Mouse (Mus musculus) embryonic facial prominence, embryonic 13.5 days (tissue): Measurements from ENCODE around the gene Usf1. TPM values are rescaled to one million over a fixed set of nuclear protein-coding genes. Genes with fewer than 3 reads are reported as not detected.

Source experiments
- ATAC-seq: fragments of 200-750 bp; cut with Nextera tagmentation; 2 replicates; pipeline ENCODE4 v1.8.0; 2017; ENCODE audit warnings: low read depth; ENCODE audit not compliant: insufficient number of reproducible peaks, insufficient read depth, low FRiP score, low TSS enrichment
- H3K27ac ChIP-seq: fragments of 300-500 bp; sonication (generic); 2 replicates; pipeline ENCODE4 v1.5.1; 2015; ENCODE audit warnings: moderate library complexity, mild to moderate bottlenecking, inconsistent platforms
- H3K27me3 ChIP-seq: fragments of 300-500 bp; sonication (generic); 2 replicates; pipeline ENCODE4 v1.6.1; 2015; ENCODE audit warnings: mild to moderate bottlenecking, inconsistent platforms
- H3K36me3 ChIP-seq: fragments of 300-500 bp; sonication (generic); 2 replicates; pipeline ENCODE4 v1.6.1; 2015; ENCODE audit warnings: mild to moderate bottlenecking, inconsistent platforms
- H3K4me1 ChIP-seq: fragments of 300-500 bp; sonication (generic); 2 replicates; pipeline ENCODE4 v1.6.1; 2015; ENCODE audit warnings: inconsistent platforms
- H3K4me2 ChIP-seq: fragments of 300-500 bp; sonication (generic); 2 replicates; pipeline ENCODE4 v1.6.1; 2015; ENCODE audit warnings: moderate library complexity, mild to moderate bottlenecking, inconsistent platforms
- H3K4me3 ChIP-seq: fragments of 300-500 bp; sonication (generic); 2 replicates; pipeline ENCODE4 v1.5.1; 2015; ENCODE audit warnings: mild to moderate bottlenecking, inconsistent platforms
- H3K9ac ChIP-seq: fragments of 300-500 bp; sonication (generic); 2 replicates; pipeline ENCODE4 v1.6.1; 2015; ENCODE audit warnings: mild to moderate bottlenecking, inconsistent platforms
- H3K9me3 ChIP-seq: fragments of 300-500 bp; sonication (generic); 2 replicates; pipeline ENCODE4 v1.6.1; 2016; ENCODE audit warnings: inconsistent platforms
- WGBS: fragments of 180-500 bp; shearing (Covaris S2); methylation state at CpG from one replicate; pipeline ENCODE4 v1.1.7; 2015; ENCODE audit warnings: mixed read lengths; 5-methylcytosine and 5-hydroxymethylcytosine counted together
- polyA plus RNA-seq: library from polyadenylated mRNA; unstranded; fragments of >200 nt; fragmentation: Nextera tagmentation; extraction: Ambion mirVana; gene quantifications from 2 replicates; pipeline ENCODE4 v1.2.1, GENCODE M21; 2015

Gene Usf1
- polyA plus RNA-seq, 1 experiment from 2014 or later, result 108 TPM

DNA sequence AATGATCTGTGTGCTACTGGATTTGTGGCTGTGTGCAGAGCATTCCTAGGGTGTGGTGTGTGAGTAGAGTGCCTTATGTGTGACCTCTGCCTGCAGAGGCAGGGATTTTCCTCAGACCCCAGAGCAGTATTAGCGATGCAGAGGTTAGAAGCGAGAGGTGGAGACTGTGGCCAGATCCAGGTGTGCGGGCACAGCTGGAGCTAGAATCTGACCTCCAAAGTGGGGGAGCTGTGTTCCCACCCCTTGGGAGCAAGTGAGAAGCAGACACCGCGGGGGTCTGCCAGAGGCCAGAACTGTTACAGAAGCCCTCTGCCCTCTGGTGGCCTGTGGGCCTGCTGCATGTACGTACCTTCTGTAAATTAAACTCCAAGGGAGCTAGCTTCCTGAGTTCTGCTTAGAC, 24.0 kb upstream of the Usf1 start:
- no peak overlapping the region for H3K4me3 ChIP-seq
- WGBS, result 13% methylated on average over 6 of the region's 6 CpGs
- no peaks in the 10 kb centered on the region for H3K9me3 ChIP-seq
- H3K27ac ChIP-seq, result no peak overlapping the region
- H3K9ac ChIP-seq, result no peak overlapping the region
- no peaks in the 10 kb centered on the region for H3K27me3 ChIP-seq
- peaks cover 4% of the 10 kb centered on the region; the same call in 1 of the 2 replicates for H3K4me1 ChIP-seq
- H3K4me2 ChIP-seq, result no peak overlapping the region
- no peaks in the 10 kb centered on the region for H3K36me3 ChIP-seq
- no peak for ATAC-seq

DNA sequence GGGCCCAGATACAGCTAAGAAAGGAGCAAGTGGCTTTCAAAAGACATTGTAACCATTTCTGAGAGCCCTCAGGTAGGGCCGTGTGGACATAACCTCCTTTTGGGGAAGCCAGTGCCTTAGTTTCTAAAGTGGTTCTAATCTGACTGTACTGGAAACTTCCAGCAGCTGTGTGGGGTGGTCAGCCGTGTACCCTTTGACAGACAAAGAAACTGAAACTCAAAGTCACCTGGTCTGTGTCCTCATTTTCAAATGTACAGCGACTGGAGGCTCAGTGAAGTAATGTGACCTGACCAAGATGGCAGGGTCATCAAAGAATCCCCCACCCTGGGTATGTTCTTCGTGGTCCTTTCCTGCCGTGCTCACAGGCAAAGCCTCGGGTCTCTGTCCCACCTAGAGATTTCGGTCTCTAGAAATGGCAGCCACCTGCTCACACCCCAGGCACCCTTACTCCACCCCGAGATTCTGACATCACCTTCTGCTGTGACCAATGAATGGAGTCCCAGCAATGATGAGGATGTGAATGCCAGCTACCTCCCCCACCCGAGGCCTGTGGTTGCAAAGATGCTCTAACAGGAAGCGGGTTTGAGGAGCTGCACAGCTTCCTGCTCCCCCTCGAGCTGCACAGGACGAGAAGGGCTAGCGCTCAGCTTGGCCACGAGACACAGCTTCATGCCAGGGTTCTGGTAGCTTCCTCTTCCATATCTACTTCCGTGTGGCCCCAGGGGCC, 22.6 kb upstream of the Usf1 start, which contains the start of gene Arhgap30:
TSS of gene Arhgap30 (plus strand) at position 579 of the 727 bp plus-strand sequence.
- Histone ChIP-seq H3K4me2 (no peak within 1 kb of the TSS), H3K27ac (no peak within 1 kb of the TSS), H3K9ac (no peak within 1 kb of the TSS), H3K4me3 (no peak within 1 kb of the TSS), H3K36me3 (no peaks in the 10 kb centered on the region), H3K4me1 (peaks cover 4% of the 10 kb centered on the region; the same call in 1 of the 2 replicates), H3K27me3 (no peaks in the 10 kb centered on the region), H3K9me3 (no peaks in the 10 kb centered on the region)
- no peak for ATAC-seq
- WGBS, result 80% methylated on average over 15 of the region's 15 CpGs

DNA sequence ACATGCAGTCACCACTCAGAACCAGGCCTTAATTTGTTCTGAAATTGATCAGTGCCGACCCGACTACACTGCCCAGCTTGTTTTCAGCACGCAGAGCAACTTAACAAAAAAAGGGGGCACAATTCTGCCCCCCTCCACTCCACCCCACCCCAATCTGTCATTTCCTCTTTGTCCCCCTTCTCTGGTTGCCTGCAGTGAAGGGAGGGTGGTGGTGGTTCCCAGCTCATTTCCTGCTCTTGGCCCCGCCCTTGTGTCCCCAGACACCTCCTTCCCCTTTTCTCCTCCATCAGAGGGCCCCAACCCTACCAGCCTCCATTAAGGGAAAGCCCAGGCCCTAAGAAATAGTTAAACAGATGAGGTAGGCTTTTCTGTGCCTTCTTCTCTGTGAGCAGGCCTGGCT, 21.0 kb upstream of the Usf1 start:
- Histone ChIP-seq H3K4me2 (no peak overlapping the region), H3K36me3 (no peaks in the 10 kb centered on the region), H3K9ac (no peak overlapping the region), H3K4me3 (no peak overlapping the region), H3K4me1 (0 out of 2 replicates have a peak, but pooled peaks cover 4% of the 10 kb centered on the region), H3K27me3 (no peaks in the 10 kb centered on the region), H3K27ac (no peak overlapping the region), H3K9me3 (no peaks in the 10 kb centered on the region)
- WGBS, result 74% methylated on average over 4 of the region's 4 CpGs
- no peak for ATAC-seq

DNA sequence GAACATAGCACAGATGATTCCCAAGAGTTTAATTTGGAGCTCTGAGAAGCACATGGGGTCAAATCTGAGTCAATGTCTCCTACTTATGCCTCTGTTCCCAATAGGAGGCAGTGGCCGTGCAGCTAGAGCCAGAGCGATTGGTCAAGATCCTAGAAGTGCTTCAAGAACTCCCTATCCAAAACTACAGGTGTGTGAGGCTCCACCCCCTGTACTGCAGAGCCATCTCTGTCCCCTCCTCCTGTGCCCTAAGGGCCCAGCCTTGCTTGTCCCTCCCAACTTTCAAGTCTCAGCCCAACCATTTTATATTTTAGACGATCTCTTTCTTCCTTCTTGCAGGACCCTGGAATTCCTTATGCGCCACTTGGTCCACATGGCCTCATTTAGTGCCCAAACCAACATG, 9.3 kb upstream of the Usf1 start:
- 70% methylated on average over 4 of the region's 4 CpGs for WGBS
- H3K4me1 ChIP-seq, result no peaks in the 10 kb centered on the region

DNA sequence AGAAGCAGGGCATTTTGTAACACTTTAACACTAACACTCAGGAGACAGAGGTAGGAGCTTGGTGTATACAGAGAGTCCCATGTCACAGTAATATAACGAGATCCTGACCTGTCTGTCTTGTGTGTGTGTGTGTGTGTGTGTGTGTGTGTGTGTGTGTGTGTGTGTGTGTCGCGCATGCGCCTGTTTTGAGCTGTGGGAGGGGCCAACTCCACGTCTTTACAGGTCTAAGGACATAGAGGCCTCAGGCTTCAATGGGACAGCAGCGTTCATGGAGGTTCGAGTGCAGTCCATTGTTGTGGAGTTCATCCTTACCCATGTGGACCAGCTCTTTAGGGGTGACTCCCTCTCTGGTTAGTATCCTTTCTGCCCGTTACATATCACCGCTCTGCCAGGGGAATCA, 8.1 kb upstream of the Usf1 start:
- no peaks in the 10 kb centered on the region for H3K36me3 ChIP-seq
- no peak overlapping the region for H3K4me3 ChIP-seq
- no peak overlapping the region for H3K9ac ChIP-seq
- peaks cover 14% of the 10 kb centered on the region for H3K27me3 ChIP-seq
- H3K4me2 ChIP-seq, result no peak overlapping the region
- ATAC-seq, result no peak
- no peaks in the 10 kb centered on the region for H3K4me1 ChIP-seq
- no peaks in the 10 kb centered on the region for H3K9me3 ChIP-seq
- no peak overlapping the region for H3K27ac ChIP-seq
- 68% methylated on average over 9 of the region's 9 CpGs for WGBS

More for the DNA sequence above, 9.3 kb upstream of the Usf1 start:
- H3K27me3 ChIP-seq, result 0 out of 2 replicates have a peak, but pooled peaks cover 3% of the 10 kb centered on the region
- H3K4me2 ChIP-seq, result no peak overlapping the region
- no peak for ATAC-seq
- no peaks in the 10 kb centered on the region for H3K9me3 ChIP-seq
- H3K9ac ChIP-seq, result no peak overlapping the region
- no peak overlapping the region for H3K27ac ChIP-seq
- H3K4me3 ChIP-seq, result no peak overlapping the region
- no peaks in the 10 kb centered on the region for H3K36me3 ChIP-seq

- WGBS, result 80% methylated on average over 5 of the region's 5 CpGs
These were observed 3.9 kb upstream of the Usf1 start for GRCm38 (mm10) chr1:171407263-171407662.

DNA sequence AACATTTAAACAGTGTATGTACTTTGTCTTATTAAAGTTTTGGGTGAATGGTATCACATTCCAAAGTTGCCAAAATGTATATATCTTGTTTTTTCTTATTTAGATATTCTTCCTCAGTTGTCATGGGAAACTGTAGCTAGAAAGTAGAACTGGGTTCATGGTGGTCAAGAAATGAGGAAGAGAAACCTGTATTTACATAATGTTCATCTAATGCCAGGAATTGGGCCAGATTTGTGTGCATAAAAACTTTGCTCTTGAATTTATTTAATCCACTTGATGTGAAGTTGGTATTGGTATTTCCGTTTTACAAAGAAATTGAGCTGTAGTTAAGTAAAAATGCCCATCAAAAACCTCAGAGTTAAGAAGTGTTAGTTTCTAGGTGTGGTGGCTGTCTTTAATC, 882 bp upstream of the Usf1 start:
- H3K27ac ChIP-seq, result no peak overlapping the region; the same call in 1 of the 2 replicates
- no peak overlapping the region for H3K9ac ChIP-seq
- H3K4me1 ChIP-seq, result peaks cover 20% of the 10 kb centered on the region
- 85% methylated on average over 1 of the region's 1 CpGs for WGBS
- no peak for ATAC-seq
- H3K4me2 ChIP-seq, result no peak overlapping the region
- H3K36me3 ChIP-seq, result peaks cover 6% of the 10 kb centered on the region
- H3K9me3 ChIP-seq, result no peaks in the 10 kb centered on the region
- peaks cover 26% of the 10 kb centered on the region for H3K27me3 ChIP-seq
- H3K4me3 ChIP-seq, result peak overlapping the region; percentile 89; the same call in 1 of the 2 replicates

More at GRCm38 (mm10) chr1:171407263-171407662, 3.9 kb upstream of the Usf1 start:
- no peak for ATAC-seq
- Histone ChIP-seq H3K4me2 (no peak overlapping the region), H3K4me1 (no peaks in the 10 kb centered on the region), H3K9me3 (no peaks in the 10 kb centered on the region), H3K36me3 (no peaks in the 10 kb centered on the region), H3K4me3 (no peak overlapping the region), H3K27ac (no peak overlapping the region), H3K27me3 (peaks cover 26% of the 10 kb centered on the region), H3K9ac (no peak overlapping the region)

GRCm38 (mm10) chr1:171411492-171411941, 404 bp downstream of the Usf1 start:
- peak overlapping the region; percentile 94 for H3K9ac ChIP-seq
- 1% methylated on average over 23 of the region's 39 CpGs for WGBS
- H3K27me3 ChIP-seq, result peaks cover 24% of the 10 kb centered on the region

GRCm38 (mm10) chr1:171412001-171412441, 908 bp downstream of the Usf1 start:
- peaks cover 23% of the 10 kb centered on the region for H3K36me3 ChIP-seq
- H3K9me3 ChIP-seq, result no peaks in the 10 kb centered on the region
- peak overlapping the region; percentile 95 for H3K27ac ChIP-seq
- 1% methylated on average over 20 of the region's 20 CpGs for WGBS
- H3K4me1 ChIP-seq, result peaks cover 20% of the 10 kb centered on the region
- peak overlapping the region; percentile 71 for H3K4me2 ChIP-seq
- peak overlapping the region; percentile 89 for H3K4me3 ChIP-seq
- ATAC-seq, result no peak
- H3K27me3 ChIP-seq, result peaks cover 22% of the 10 kb centered on the region
- peak overlapping the region; percentile 94 for H3K9ac ChIP-seq

More at GRCm38 (mm10) chr1:171411492-171411941, 404 bp downstream of the Usf1 start:
- peak; percentile 83 for ATAC-seq
- Histone ChIP-seq H3K4me3 (peak overlapping the region; percentile 89), H3K4me1 (peaks cover 20% of the 10 kb centered on the region), H3K36me3 (peaks cover 18% of the 10 kb centered on the region), H3K4me2 (peak overlapping the region; percentile 71), H3K9me3 (no peaks in the 10 kb centered on the region), H3K27ac (peak overlapping the region; percentile 95)

DNA sequence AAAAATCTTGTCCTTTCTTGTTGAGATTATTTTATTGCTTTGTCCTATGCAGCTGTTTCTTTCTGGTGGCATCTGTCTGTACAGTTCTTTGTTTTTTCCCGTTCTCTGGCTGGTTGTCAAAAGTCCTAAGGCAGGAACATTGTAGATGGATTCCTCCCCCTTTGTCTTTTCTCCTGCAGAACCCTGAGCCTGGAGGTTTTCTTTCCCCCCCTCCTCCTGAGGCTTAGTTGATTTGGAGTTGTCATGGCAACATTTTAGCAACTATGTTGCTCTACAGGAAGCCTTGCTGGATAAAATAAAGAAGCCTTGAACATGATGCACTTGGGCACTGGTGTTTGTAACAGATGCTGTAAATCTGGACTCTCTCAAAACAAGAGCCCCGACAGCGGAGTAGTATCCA, 1.3 kb downstream of the Usf1 start:
- Histone ChIP-seq H3K36me3 (peaks cover 28% of the 10 kb centered on the region), H3K4me3 (peak overlapping the region; percentile 89), H3K4me2 (peak overlapping the region; percentile 71), H3K9me3 (no peaks in the 10 kb centered on the region), H3K27me3 (peaks cover 18% of the 10 kb centered on the region), H3K27ac (peak overlapping the region; percentile 95), H3K4me1 (peaks cover 20% of the 10 kb centered on the region), H3K9ac (peak overlapping the region; percentile 94)
- no peak for ATAC-seq
- WGBS, result 43% methylated on average over 3 of the region's 3 CpGs

GRCm38 (mm10) chr1:171413608-171414007, 2.5 kb downstream of the Usf1 start:
- Histone ChIP-seq H3K27me3 (peaks cover 7% of the 10 kb centered on the region), H3K9me3 (no peaks in the 10 kb centered on the region), H3K36me3 (peaks cover 38% of the 10 kb centered on the region), H3K4me1 (peaks cover 20% of the 10 kb centered on the region), H3K9ac (no peak overlapping the region), H3K4me3 (no peak overlapping the region), H3K27ac (no peak overlapping the region), H3K4me2 (no peak overlapping the region)
- ATAC-seq, result no peak
- WGBS, result 80% methylated on average over 8 of the region's 8 CpGs

DNA sequence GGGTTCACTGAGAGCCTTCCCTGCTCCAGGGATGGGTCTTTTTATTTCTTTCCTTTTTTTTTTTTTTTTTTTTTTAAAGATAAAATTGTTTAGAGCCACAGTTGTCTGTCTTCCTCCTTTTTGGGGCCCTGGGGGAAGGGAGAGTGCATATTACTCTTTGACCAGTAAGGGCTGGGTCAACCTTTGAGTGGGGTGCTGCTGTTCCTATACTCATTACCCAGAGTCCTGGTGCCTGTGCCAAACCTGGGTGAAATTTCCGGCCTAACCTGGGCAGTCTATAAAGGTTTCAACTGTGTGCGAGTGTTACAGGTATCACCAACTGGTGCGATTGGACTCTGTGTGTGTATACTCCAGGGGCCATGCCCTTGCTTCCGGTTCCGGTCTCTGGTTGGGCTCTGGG, 7.5 kb downstream of the Usf1 start, which contains the start of gene Tstd1:
TSS of gene Tstd1 (plus strand) at position 213 of the 400 bp plus-strand sequence.
- H3K27ac ChIP-seq, result peak within 1 kb of the TSS; percentile 39; the same call in 1 of the 2 replicates
- no peak within 1 kb of the TSS for H3K4me2 ChIP-seq
- no peak within 1 kb of the TSS for H3K4me3 ChIP-seq
- no peak within 1 kb of the TSS for H3K9ac ChIP-seq
- H3K9me3 ChIP-seq, result no peaks in the 10 kb centered on the region
- no peaks in the 10 kb centered on the region for H3K27me3 ChIP-seq
- 90% methylated on average over 5 of the region's 5 CpGs for WGBS
- peaks cover 64% of the 10 kb centered on the region for H3K36me3 ChIP-seq
- H3K4me1 ChIP-seq, result peaks cover 6% of the 10 kb centered on the region; the same call in 1 of the 2 replicates
- ATAC-seq, result no peak
